Mouse (Mus musculus) layer of hippocampus, postnatal 25 days (tissue): ENCODE data around the gene Llph. TPM values are rescaled to one million over a fixed set of nuclear protein-coding genes. Genes with fewer than 3 reads are reported as not detected.

Experiments
- DNase-seq, 2 experiments: peaks; one replicate each; pipeline ENCODE4 v3.0.0; 2022; ENCODE audit warnings: mixed read lengths in 2 of 2, low spot score in 1 of 2; ENCODE audit errors: extremely low spot score in 1 of 2
- total RNA-seq, 2 experiments: library from RNA; stranded (reverse); gene quantifications; 2 replicates each; pipeline ENCODE4 v1.2.3; 2021

Llph gene
- total RNA-seq, 2 experiments from 2014 or later, result 16.4 to 17.7 TPM

DNA sequence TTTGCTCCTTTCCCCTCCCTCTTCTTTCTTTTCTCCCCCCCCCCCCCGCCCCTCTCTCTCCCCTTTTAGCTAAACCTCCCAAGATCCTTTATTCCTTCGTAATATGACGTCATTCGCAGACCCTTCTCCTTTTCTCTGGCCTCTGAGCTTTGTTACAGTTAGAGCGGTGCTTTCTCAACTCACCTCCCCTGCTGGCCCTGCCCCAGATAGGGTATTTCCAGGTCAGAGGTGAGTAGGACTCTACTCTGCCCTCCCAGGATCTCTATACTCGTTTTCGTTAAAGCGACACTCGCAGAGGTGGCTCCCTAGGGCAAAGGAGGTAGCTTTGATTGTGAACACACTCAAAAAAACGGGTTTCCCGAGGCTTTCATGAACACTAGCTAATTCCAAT is 45.0 kb downstream of the Llph start:
- DNase-seq, result no peak

DNA sequence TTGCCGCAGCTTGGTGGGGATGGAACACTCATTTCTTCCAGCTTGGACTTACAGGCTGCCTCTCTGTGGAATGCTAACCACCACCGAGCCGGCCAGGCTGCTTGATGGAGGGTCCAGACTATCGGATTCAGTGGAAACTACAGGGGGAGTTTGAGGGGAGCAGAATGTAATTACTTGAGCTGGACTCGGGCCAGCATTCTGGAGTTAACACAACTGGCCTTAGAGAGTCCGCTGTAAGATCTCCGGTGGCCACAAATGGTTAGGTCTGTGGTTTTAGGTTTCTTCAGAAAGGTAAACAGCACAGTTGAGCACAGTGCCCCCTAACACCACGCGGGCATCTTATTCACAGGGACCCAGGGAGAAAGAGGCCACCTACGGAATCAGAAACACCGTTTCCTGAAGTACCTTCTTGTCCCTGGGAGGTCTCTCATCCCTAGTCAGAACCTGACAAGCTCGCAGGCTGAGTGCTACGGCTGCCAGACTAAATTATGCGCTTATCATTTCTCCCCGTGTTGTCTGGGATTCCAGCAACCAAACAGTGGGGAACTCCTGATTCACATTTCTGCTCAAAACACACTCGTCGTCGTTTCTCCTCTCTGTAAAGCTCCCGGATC is 45.5 kb downstream of the Llph start:
- no peak for DNase-seq

DNA sequence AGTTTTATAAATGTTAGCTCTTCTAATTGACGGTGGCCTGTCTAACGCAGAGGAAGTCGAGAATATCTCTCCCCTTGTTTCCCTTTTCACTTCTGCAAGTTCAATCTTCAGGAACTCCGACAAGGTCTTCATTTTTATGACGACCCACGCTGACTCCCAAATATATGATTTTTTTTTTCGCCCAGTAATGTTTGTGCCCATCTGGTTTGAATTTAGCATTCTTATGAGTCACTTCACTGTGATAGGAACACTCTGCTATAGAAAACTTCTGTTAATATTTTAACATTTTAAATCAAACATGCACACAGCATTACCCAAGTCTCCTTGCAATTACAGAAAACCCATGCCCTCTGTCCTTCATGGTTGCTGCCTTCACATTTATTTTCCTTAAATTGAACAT is 46.5 kb downstream of the Llph start:
- DNase-seq, result no peak

DNA sequence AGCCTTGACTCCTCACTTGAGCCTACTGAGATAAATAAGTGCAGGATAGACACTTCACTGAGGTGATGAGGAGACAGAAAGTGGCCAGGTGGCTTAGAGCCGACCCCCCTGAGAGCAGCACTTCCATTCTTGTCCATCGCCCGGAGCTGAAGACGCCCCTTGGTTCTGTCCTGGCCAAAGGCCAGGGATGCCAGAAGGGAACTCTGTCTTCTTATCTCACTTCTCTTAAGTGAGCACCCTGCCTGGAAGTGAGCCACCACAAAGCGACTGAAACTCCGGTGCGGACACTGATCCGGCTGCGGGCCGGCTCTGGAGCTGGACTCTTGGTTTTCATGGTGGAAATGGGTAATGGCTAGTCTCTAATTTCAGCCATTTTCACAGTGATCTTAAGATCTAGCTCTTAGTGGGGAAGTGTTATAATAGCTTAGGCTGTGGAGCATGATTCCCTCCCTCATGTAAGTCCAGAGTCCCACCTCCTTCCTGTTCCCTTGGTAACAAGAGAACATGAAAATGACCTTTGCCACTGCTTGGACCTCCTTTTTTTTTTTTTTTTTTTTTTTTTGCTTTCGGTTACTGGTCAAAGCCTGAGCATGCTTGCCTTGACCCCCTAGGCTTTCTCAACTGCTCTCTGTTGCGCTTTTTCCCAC is 52.7 kb downstream of the Llph start:
- no peak for DNase-seq

DNA sequence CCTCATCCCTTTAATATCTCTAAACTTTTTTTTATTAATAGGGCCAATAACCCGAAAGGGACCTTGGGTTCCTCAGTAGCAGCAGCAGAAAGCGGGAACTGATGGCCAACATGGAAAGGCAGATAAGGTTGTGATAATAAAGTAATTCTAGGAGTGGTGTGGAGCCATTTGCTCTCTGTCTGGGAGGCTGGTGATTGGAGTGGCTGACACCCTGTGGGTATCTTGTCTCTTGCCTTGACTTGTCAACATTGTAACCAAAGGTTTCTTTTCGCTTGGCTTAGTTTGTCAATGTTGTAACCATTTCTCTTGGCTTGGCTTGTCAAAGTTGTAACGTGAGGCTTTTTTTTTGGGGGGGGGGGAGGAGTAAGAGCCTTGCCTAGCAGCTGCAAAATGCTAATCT is 53.5 kb downstream of the Llph start:
- no peak for DNase-seq

DNA sequence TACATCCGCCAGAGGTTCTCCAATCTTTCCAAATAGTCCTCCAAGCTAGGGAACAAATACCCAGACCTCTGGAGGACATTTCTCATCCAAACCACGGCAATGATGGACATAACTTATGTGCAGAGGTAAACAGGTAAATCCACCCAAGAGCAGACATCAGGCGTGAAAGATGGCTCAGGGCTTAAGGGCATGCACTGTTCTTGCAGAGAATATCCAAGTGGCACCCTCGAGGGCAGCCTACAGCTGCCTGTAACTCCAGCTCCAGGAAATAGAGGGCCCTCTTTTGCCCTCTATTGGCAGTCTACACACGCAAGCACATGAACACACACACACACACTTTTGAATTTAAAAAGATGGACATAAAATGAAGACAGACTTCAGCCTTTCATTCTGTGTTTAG is 54.8 kb downstream of the Llph start:
- no peak for DNase-seq

Other genes starting within 250 kb of the Llph start
- gene Helb, start 114.1 kb upstream of the Llph start, total RNA-seq, result 1 to 10 TPM; 3.8 to 4.8 TPM
- gene Tmbim4, start 25.5 kb upstream of the Llph start, total RNA-seq, result 10 to 100 TPM; 56.7 to 68.5 TPM
- under 1 TPM; 0.44 to 0.70 TPM for gene Irak3, start 24.9 kb upstream of the Llph start, total RNA-seq
- gene Hmga2, start 249.4 kb downstream of the Llph start, total RNA-seq, result under 1 TPM; 0.10 to 0.26 TPM